Mouse (Mus musculus): ENCODE data around the gene Gnmt.
"Not testable (repeated sequence)": the region's sequence is repeated elsewhere in the genome, so short reads cannot be mapped to it uniquely, and the experiment has no call there.

Gene Gnmt

GRCm38 (mm10) chr17:46728904-46729318 is at the start of gene Gnmt:
Gene Gnmt, minus strand, starts transcription at chr17:46729168.
- peak; percentile 57 to 77 for DNase-seq

GRCm38 (mm10) chr17:46776087-46776486 is 47.1 kb upstream of the Gnmt start:
- DNase-seq = no peak

GRCm38 (mm10) chr17:46775070-46775469 is 46.1 kb upstream of the Gnmt start:
- DNase-seq = no peak

- no peak for DNase-seq
These were observed 45.1 kb upstream of the Gnmt start for GRCm38 (mm10) chr17:46774131-46774472.

GRCm38 (mm10) chr17:46773278-46774130 is 44.5 kb upstream of the Gnmt start:
- peak in 1 of 2 experiments; percentile 12 for DNase-seq

GRCm38 (mm10) chr17:46772404-46773277 is 43.7 kb upstream of the Gnmt start, which contains the start of gene 2310039H08Rik:
Gene 2310039H08Rik, plus strand, starts transcription at chr17:46772635.
- peak; percentile 89 for DNase-seq

GRCm38 (mm10) chr17:46772038-46772403 is 43.1 kb upstream of the Gnmt start:
- no peak for DNase-seq

- DNase-seq = peak in 1 of 2 experiments; percentile 9
These were observed 42.6 kb upstream of the Gnmt start for GRCm38 (mm10) chr17:46771616-46772015.

GRCm38 (mm10) chr17:46771025-46771424 is 42.1 kb upstream of the Gnmt start:
- no peak for DNase-seq

- no peak for DNase-seq
These were observed 41.6 kb upstream of the Gnmt start for GRCm38 (mm10) chr17:46770546-46770945.

- peak; percentile 57 to 72 for DNase-seq
These were observed 38.9 kb upstream of the Gnmt start for GRCm38 (mm10) chr17:46767868-46768267.

- DNase-seq = not testable (repeated sequence)
These were observed 35.9 kb upstream of the Gnmt start for GRCm38 (mm10) chr17:46764916-46765315.

- DNase-seq = no peak
These were observed 34.6 kb upstream of the Gnmt start, which contains the start of gene Ptcra for GRCm38 (mm10) chr17:46763544-46763943. Gene Ptcra, minus strand, starts transcription at chr17:46763712.

- no peak for DNase-seq
These were observed 29.8 kb upstream of the Gnmt start for GRCm38 (mm10) chr17:46758753-46759152.

- DNase-seq = peak; percentile 98 to 100
These were observed 23.0 kb upstream of the Gnmt start, which contains the start of gene Cnpy3 for GRCm38 (mm10) chr17:46751794-46752556. Gene Cnpy3, minus strand, starts transcription at chr17:46752214.

GRCm38 (mm10) chr17:46751056-46751793 is 22.3 kb upstream of the Gnmt start:
- DNase-seq = peak in 1 of 2 experiments; percentile 75

- DNase-seq = no peak
These were observed 21.6 kb upstream of the Gnmt start for GRCm38 (mm10) chr17:46750580-46750979.

GRCm38 (mm10) chr17:46749282-46749681 is 20.3 kb upstream of the Gnmt start:
- DNase-seq = no peak

GRCm38 (mm10) chr17:46747806-46748205 is 18.8 kb upstream of the Gnmt start:
- DNase-seq = no peak

- peak in 1 of 2 experiments; percentile 54 for DNase-seq
These were observed 18.3 kb upstream of the Gnmt start for GRCm38 (mm10) chr17:46747234-46747633.

- DNase-seq = no peak
These were observed 16.5 kb upstream of the Gnmt start for GRCm38 (mm10) chr17:46745506-46745905.

GRCm38 (mm10) chr17:46742986-46743385 is 14.0 kb upstream of the Gnmt start:
- DNase-seq = peak; percentile 44 to 73
